Mouse (Mus musculus): ENCODE results near the gene Rassf4. TPM values are rescaled to one million over a fixed set of nuclear protein-coding genes. Genes with fewer than 3 reads are reported as not detected.
A peak's percentile ranks its signal among the peaks of the same experiment; 100 is the strongest.

Gene Rassf4
- polyA plus RNA-seq, 1 experiment from 2014 or later: 30.3 TPM

DNA sequence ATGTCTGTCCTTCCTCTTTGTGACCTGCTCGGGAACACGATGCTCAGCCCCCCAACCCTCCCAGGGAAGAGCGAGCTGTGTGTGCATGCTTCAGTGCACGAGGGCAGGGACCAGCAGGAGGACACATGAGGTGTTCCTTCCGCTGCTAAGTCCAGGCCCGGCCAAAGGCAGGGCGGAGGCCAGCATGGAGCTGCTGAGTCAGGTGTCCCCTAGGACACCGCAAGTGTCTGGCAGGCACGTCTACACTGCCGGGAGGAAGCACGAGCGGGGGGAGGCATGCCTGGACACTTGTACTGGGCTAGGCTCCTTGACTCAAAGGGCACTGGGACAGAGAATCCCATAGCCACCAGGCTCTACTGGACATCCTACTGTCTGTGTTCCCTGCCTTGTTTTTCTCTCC is 26.0 kb downstream of the Rassf4 start:
- WGBS: 77% methylated on average over 12 of the region's 12 CpGs

GRCm38 (mm10) chr6:116644335-116644734 is 29.4 kb downstream of the Rassf4 start:
- 71% methylated on average over 3 of the region's 3 CpGs for WGBS
- H3K27me3 ChIP-seq (ENCODE audit: control insufficient read depth, insufficient read depth, low read length): no peaks in the 10 kb centered on the region
- DNase-seq (ENCODE audit: low spot score) (no peak), ATAC-seq (ENCODE audit: low FRiP score) (no peak)
- H3K4me2 ChIP-seq (replicated peaks): no peak overlapping the region
- H3K4me1 ChIP-seq (replicated peaks; ENCODE audit: control insufficient read depth, insufficient read depth, low read length): no peaks in the 10 kb centered on the region
- no peak overlapping the region; the same call in 1 of the 2 replicates for H3K27ac ChIP-seq
- 0 out of 2 replicates have a peak, but pooled peaks cover 4% of the 10 kb centered on the region for H3K36me3 ChIP-seq (replicated peaks; ENCODE audit: control insufficient read depth, insufficient read depth)
- H3K9ac ChIP-seq: no peak overlapping the region
- H3K9me3 ChIP-seq (ENCODE audit: control insufficient read depth, low read length): no peaks in the 10 kb centered on the region
- H3K4me3 ChIP-seq (replicated peaks; ENCODE audit: low read length): no peak overlapping the region

More for the DNA sequence above, 26.0 kb downstream of the Rassf4 start:
- ATAC-seq (ENCODE audit: low FRiP score) (0 out of 2 replicates have a peak, but pooled peaks have one; percentile 29), DNase-seq (ENCODE audit: low spot score) (no peak)
- no peaks in the 10 kb centered on the region for H3K36me3 ChIP-seq (replicated peaks; ENCODE audit: control insufficient read depth, insufficient read depth)
- H3K9me3 ChIP-seq (ENCODE audit: control insufficient read depth, low read length): no peaks in the 10 kb centered on the region
- H3K4me1 ChIP-seq (replicated peaks; ENCODE audit: control insufficient read depth, insufficient read depth, low read length): no peaks in the 10 kb centered on the region
- no peak overlapping the region for H3K4me2 ChIP-seq (replicated peaks)
- H3K4me3 ChIP-seq (replicated peaks; ENCODE audit: low read length): no peak overlapping the region
- H3K27me3 ChIP-seq (ENCODE audit: control insufficient read depth, insufficient read depth, low read length): no peaks in the 10 kb centered on the region
- no peak overlapping the region for H3K27ac ChIP-seq
- H3K9ac ChIP-seq: no peak overlapping the region

DNA sequence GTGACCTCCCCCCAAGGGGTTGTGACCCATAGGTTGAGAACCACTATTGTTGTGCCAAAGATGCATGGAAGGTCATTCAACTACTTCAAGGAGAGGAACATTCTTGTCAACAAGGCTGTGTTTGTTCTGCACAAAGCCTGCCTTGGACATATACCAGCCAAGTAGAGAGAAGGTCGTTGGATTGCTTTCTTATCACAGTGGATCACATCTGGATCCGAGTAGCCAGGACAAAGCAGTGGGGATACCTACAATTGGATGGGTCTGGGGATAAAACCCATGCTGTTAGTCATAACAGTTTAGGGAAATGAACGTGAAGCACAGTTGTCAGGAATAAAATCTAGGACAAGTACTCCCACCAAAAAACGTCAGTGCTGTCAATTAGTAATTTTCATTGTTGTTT is 29.9 kb downstream of the Rassf4 start:
- Histone ChIP-seq H3K27ac (no peak overlapping the region), H3K27me3 (ENCODE audit: control insufficient read depth, insufficient read depth, low read length) (no peaks in the 10 kb centered on the region), H3K9ac (no peak overlapping the region), H3K4me1 (replicated peaks; ENCODE audit: control insufficient read depth, insufficient read depth, low read length) (no peaks in the 10 kb centered on the region), H3K4me2 (replicated peaks) (no peak overlapping the region), H3K9me3 (ENCODE audit: control insufficient read depth, low read length) (no peaks in the 10 kb centered on the region), H3K4me3 (replicated peaks; ENCODE audit: low read length) (no peak overlapping the region), H3K36me3 (replicated peaks; ENCODE audit: control insufficient read depth, insufficient read depth) (0 out of 2 replicates have a peak, but pooled peaks cover 4% of the 10 kb centered on the region)
- no peak for DNase-seq (ENCODE audit: low spot score)
- ATAC-seq (ENCODE audit: low FRiP score): no peak
- WGBS: 55% methylated on average over 4 of the region's 4 CpGs

GRCm38 (mm10) chr6:116642942-116643341 is 30.8 kb downstream of the Rassf4 start:
- H3K4me3 ChIP-seq (replicated peaks; ENCODE audit: low read length): no peak overlapping the region
- H3K4me1 ChIP-seq (replicated peaks; ENCODE audit: control insufficient read depth, insufficient read depth, low read length): no peaks in the 10 kb centered on the region
- H3K4me2 ChIP-seq (replicated peaks): no peak overlapping the region
- no peaks in the 10 kb centered on the region for H3K27me3 ChIP-seq (ENCODE audit: control insufficient read depth, insufficient read depth, low read length)
- no peak overlapping the region for H3K27ac ChIP-seq
- 0 out of 2 replicates have a peak, but pooled peaks cover 4% of the 10 kb centered on the region for H3K36me3 ChIP-seq (replicated peaks; ENCODE audit: control insufficient read depth, insufficient read depth)
- WGBS: 85% methylated on average over 11 of the region's 11 CpGs
- DNase-seq (ENCODE audit: low spot score): no peak
- H3K9ac ChIP-seq: no peak overlapping the region
- no peaks in the 10 kb centered on the region for H3K9me3 ChIP-seq (ENCODE audit: control insufficient read depth, low read length)
- ATAC-seq (ENCODE audit: low FRiP score): no peak

DNA sequence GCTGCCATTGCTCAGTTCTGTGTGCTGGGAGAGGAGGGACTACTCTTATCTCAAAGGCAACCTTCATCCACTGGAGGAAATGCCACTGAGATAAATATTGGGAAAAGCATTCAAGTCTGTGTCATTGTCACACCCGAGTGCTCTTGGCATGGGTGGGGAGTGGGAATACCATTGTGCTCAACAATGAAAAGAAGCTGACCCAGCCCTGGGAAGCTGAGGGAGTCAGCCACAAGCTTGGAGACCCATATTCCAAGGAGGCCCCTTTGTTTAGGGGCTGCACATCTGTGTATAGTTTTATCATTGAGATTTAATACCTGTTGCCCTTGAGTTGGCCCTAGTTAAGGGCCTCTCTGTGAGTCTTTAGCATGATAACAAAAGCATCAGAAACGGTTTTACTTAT is 34.1 kb downstream of the Rassf4 start:
- Histone ChIP-seq H3K4me1 (replicated peaks; ENCODE audit: control insufficient read depth, insufficient read depth, low read length) (no peaks in the 10 kb centered on the region), H3K27me3 (ENCODE audit: control insufficient read depth, insufficient read depth, low read length) (no peaks in the 10 kb centered on the region), H3K9ac (no peak overlapping the region), H3K4me2 (replicated peaks) (no peak overlapping the region), H3K4me3 (replicated peaks; ENCODE audit: low read length) (no peak overlapping the region), H3K36me3 (replicated peaks; ENCODE audit: control insufficient read depth, insufficient read depth) (peaks cover 4% of the 10 kb centered on the region; the same call in 1 of the 2 replicates), H3K27ac (no peak overlapping the region), H3K9me3 (ENCODE audit: control insufficient read depth, low read length) (no peaks in the 10 kb centered on the region)
- DNase-seq (ENCODE audit: low spot score) (no peak), ATAC-seq (ENCODE audit: low FRiP score) (no peak)
- 66% methylated on average over 2 of the region's 2 CpGs for WGBS

DNA sequence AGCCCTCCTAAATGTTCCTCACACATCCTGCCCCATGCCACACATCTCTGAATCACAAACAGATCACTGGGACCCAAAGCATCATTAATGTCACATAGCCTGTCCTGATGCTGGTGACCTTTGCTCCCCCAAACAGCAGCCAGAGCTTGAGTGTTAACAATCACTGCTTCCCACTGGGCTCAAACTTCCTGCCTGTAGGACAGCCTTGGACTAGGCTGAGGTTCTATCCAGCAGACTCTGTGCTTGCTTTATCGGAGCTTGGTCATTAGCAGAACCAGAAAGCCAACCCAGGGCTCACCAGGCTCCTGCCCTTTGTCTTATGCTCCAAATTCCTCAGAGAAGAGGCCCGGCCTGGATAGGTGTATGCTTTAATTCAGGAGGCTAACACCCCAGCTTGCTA is 34.9 kb downstream of the Rassf4 start:
- DNase-seq (ENCODE audit: low spot score): no peak
- 84% methylated on average over 2 of the region's 2 CpGs for WGBS
- Histone ChIP-seq H3K4me1 (replicated peaks; ENCODE audit: control insufficient read depth, insufficient read depth, low read length) (no peaks in the 10 kb centered on the region), H3K9ac (no peak overlapping the region), H3K4me2 (replicated peaks) (no peak overlapping the region), H3K9me3 (ENCODE audit: control insufficient read depth, low read length) (no peaks in the 10 kb centered on the region), H3K27me3 (ENCODE audit: control insufficient read depth, insufficient read depth, low read length) (no peaks in the 10 kb centered on the region), H3K36me3 (replicated peaks; ENCODE audit: control insufficient read depth, insufficient read depth) (peaks cover 4% of the 10 kb centered on the region; the same call in 1 of the 2 replicates), H3K4me3 (replicated peaks; ENCODE audit: low read length) (no peak overlapping the region), H3K27ac (no peak overlapping the region)
- no peak for ATAC-seq (ENCODE audit: low FRiP score)

GRCm38 (mm10) chr6:116637496-116637895 is 36.3 kb downstream of the Rassf4 start:
- DNase-seq (ENCODE audit: low spot score) (no peak), ATAC-seq (ENCODE audit: low FRiP score) (no peak)
- 93% methylated on average over 5 of the region's 5 CpGs for WGBS
- Histone ChIP-seq H3K27me3 (ENCODE audit: control insufficient read depth, insufficient read depth, low read length) (no peaks in the 10 kb centered on the region), H3K4me2 (replicated peaks) (no peak overlapping the region), H3K9me3 (ENCODE audit: control insufficient read depth, low read length) (no peaks in the 10 kb centered on the region), H3K4me3 (replicated peaks; ENCODE audit: low read length) (no peak overlapping the region), H3K36me3 (replicated peaks; ENCODE audit: control insufficient read depth, insufficient read depth) (peaks cover 4% of the 10 kb centered on the region; the same call in 1 of the 2 replicates), H3K4me1 (replicated peaks; ENCODE audit: control insufficient read depth, insufficient read depth, low read length) (no peaks in the 10 kb centered on the region), H3K9ac (no peak overlapping the region), H3K27ac (no peak overlapping the region)

- H3K4me3 ChIP-seq (replicated peaks; ENCODE audit: low read length): no peak overlapping the region
- H3K4me2 ChIP-seq (replicated peaks): no peak overlapping the region
- H3K9ac ChIP-seq: no peak overlapping the region
- H3K27ac ChIP-seq: no peak overlapping the region
- H3K4me1 ChIP-seq (replicated peaks; ENCODE audit: control insufficient read depth, insufficient read depth, low read length): no peaks in the 10 kb centered on the region
- DNase-seq (ENCODE audit: low spot score) (no peak), ATAC-seq (ENCODE audit: low FRiP score) (no peak)
- H3K27me3 ChIP-seq (ENCODE audit: control insufficient read depth, insufficient read depth, low read length): no peaks in the 10 kb centered on the region
- no peaks in the 10 kb centered on the region for H3K9me3 ChIP-seq (ENCODE audit: control insufficient read depth, low read length)
- H3K36me3 ChIP-seq (replicated peaks; ENCODE audit: control insufficient read depth, insufficient read depth): peaks cover 4% of the 10 kb centered on the region; the same call in 1 of the 2 replicates
- 90% methylated on average over 9 of the region's 9 CpGs for WGBS
These were observed 37.0 kb downstream of the Rassf4 start for GRCm38 (mm10) chr6:116636581-116637235.

DNA sequence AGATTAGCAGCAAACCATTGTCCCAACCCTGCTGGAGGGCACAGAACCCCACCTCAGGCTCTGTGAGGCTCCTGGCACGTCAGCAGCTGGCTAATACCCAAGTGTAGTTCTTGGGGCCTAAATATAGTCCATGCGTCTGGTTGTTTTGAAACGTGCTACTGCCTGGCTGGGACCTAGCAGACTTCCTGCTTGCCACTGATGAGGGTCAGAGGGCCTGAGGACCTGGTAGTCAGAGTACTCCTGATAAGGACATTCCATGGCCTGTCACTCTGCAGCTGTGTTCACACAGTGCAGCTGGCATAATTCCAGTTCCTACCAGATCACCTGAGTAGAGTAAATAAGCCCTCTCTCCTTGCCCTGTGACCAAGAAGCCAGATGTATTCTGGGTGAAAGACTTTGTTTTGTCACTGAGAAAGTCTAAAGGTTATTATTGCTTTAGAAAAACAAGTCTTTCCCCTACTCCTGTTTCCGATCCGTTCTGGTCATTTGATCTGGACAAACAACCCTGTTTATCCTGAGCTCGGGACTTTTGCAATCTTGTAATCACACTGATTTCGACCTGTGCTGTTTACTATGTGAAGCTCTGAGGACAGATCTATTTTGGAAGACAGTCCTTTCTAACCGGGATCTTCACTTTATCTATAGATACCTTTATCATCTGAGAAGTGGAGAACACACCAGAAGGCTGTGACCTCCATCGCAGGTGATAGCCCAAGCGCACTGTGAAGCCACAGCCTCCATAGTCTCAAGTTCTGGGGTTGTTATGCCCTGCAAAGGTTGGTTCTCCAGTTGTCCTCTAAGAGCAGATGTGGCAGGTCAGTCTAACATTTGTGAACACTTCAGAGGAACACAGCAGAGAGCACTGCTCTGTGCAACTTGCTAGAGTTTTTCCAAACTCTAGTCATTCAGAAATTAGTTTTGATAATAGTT is 38.2 kb downstream of the Rassf4 start:
- H3K27ac ChIP-seq: peak overlapping the region; percentile 32; the same call in 1 of the 2 replicates
- H3K4me2 ChIP-seq (replicated peaks): no peak overlapping the region
- 79% methylated on average over 10 of the region's 10 CpGs for WGBS
- no peak overlapping the region for H3K9ac ChIP-seq
- no peaks in the 10 kb centered on the region for H3K27me3 ChIP-seq (ENCODE audit: control insufficient read depth, insufficient read depth, low read length)
- H3K9me3 ChIP-seq (ENCODE audit: control insufficient read depth, low read length): no peaks in the 10 kb centered on the region
- DNase-seq (ENCODE audit: low spot score): no peak
- no peaks in the 10 kb centered on the region; the same call in 1 of the 2 replicates for H3K36me3 ChIP-seq (replicated peaks; ENCODE audit: control insufficient read depth, insufficient read depth)
- H3K4me3 ChIP-seq (replicated peaks; ENCODE audit: low read length): no peak overlapping the region
- no peak for ATAC-seq (ENCODE audit: low FRiP score)
- no peaks in the 10 kb centered on the region for H3K4me1 ChIP-seq (replicated peaks; ENCODE audit: control insufficient read depth, insufficient read depth, low read length)

Data from hindbrain, embryonic 14.5 days (tissue).